Comparison of ENCODE assay signal across 34 mouse cellular contexts in the genomic region with DNA sequence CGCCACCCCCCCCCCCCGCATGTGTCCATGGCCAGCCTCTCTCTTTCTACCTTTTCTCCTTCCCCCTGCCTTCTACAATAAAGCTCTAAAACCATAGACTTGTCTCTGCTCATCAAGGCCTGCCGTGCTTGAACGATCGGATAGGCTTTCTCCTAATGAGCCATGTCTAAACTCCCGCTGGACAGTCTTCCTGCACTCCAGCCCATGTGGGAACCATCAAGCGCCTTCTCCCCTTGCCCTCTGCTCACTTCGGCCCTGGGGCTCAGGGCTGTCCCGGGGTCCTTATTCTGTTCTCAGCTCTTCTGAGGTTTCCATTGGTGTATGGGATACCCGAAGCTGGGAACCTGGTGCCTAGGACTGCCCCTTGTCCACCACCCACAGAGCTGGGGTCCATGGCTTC. TPM values are rescaled to one million over a fixed set of nuclear protein-coding genes. Genes with fewer than 3 reads are reported as not detected.
"Had no signal": no experiment of that assay in that cellular context is flagged by ENCODE, and none has a peak within 500 bp of the region (broad histone marks: within the 10 kb centered on the region; RNA-seq: fewer than 3 reads in every experiment).

No protein-coding gene starts in this region.

- ATAC-seq: inflammation-experienced regulatory T-cells, adult 6 months; intestine, embryonic 16.5 days; midbrain, embryonic 15.5 days had no signal

- H3K27ac ChIP-seq: limb, embryonic 13.5 days; liver, embryonic 13.5 days; midbrain, embryonic 15.5 days; neural tube, embryonic 13.5 days; stomach, embryonic 15.5 days had no signal

- H3K27me3 ChIP-seq: liver, embryonic 13.5 days; midbrain, embryonic 15.5 days; stomach, embryonic 15.5 days had no signal

- H3K4me2 ChIP-seq: limb, embryonic 13.5 days; liver, embryonic 13.5 days; midbrain, embryonic 11.5 days; midbrain, embryonic 15.5 days; neural tube, embryonic 13.5 days; stomach, embryonic 15.5 days had no signal

- H3K9me3 ChIP-seq: midbrain, embryonic 15.5 days; stomach, embryonic 15.5 days had no signal

- H3K36me3 ChIP-seq: limb, embryonic 13.5 days; liver, embryonic 13.5 days; midbrain, embryonic 15.5 days; neural tube, embryonic 13.5 days; stomach, embryonic 15.5 days had no signal

- H3K4me1 ChIP-seq: stomach, embryonic 15.5 days had no signal

- H3K9ac ChIP-seq: limb, embryonic 13.5 days; liver, embryonic 13.5 days; midbrain, embryonic 15.5 days; neural tube, embryonic 13.5 days; stomach, embryonic 15.5 days had no signal

- H3K4me3 ChIP-seq: limb, embryonic 13.5 days; liver, embryonic 13.5 days; midbrain, embryonic 15.5 days; myocyte; neural tube, embryonic 13.5 days; stomach, embryonic 15.5 days had no signal

- DNase-seq: kidney, adult 18-20 months; kidney, adult 9 months; kidney, postnatal 14 days; layer of hippocampus, postnatal 36 days; left cerebral cortex, postnatal 4 days; liver; liver, embryonic 13.5 days; lung, adult 2 months; lung, postnatal 14 days; lung, postnatal 4 days; retina, postnatal 1 day; right cerebral cortex, postnatal 25 days; spleen, adult 18-20 months; thymus, postnatal 25 days had no signal

RNA-seq across cellular contexts. Expression of a gene that starts 41.5 kb away (rescaled TPM):
- total RNA-seq: layer of hippocampus, adult 8-10 months; layer of hippocampus, postnatal 10 days; layer of hippocampus, postnatal 36 days; left cerebral cortex, adult 8-10 months; left cerebral cortex, postnatal 14 days; left cerebral cortex, postnatal 4 days; megakaryocyte progenitor cell, adult 5-6 weeks; megakaryocyte-erythroid progenitor cell, adult 5-6 weeks; monocyte, adult 5-6 weeks; neutrophil, adult 5-6 weeks had no signal
- polyA plus RNA-seq: inflammation-experienced regulatory T-cells, adult 6 months; intestine, embryonic 16.5 days; large intestine, adult 2 months; limb, embryonic 13.5 days; liver, embryonic 13.5 days; liver, embryonic 16.5 days; lung, adult 2 months; lung, embryonic 16.5 days; midbrain, embryonic 11.5 days; midbrain, embryonic 15.5 days; myocyte; neural tube, embryonic 13.5 days; stomach, embryonic 15.5 days; thymus, postnatal 0 days had no signal
